Mouse (Mus musculus) monocyte, adult 2 months (primary cell): Measurements from ENCODE around the gene Cnga3.

ENCODE experiments used
- DNase-seq, 2 experiments: peaks; one replicate each; pipeline ENCODE4 v3.0.0; 2022; ENCODE audit warnings: low spot score in 2 of 2, low read depth in 1 of 2

Gene Cnga3

DNA sequence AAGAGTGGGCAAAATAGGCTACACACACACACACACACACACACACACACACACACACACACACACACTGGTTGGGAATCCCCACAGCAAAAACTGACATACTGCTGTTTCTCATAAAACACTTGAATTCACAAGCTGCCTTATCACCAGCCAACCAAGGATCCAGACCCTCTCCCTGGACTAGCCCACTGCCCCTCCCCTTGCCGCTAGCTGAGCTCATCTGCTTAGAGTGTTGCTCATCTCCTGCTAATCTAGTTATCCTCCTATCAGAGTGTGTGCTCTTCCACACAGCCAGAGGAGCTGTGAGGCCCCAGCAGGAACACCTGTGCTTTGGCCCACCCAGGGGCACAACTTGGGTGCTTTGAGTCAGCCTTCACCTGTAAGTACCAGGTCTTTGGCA lies at the start of gene Cnga3:
Gene Cnga3 (plus strand): TSS at position 291 of the 400 bp plus-strand sequence.
- DNase-seq, result no peak

DNA sequence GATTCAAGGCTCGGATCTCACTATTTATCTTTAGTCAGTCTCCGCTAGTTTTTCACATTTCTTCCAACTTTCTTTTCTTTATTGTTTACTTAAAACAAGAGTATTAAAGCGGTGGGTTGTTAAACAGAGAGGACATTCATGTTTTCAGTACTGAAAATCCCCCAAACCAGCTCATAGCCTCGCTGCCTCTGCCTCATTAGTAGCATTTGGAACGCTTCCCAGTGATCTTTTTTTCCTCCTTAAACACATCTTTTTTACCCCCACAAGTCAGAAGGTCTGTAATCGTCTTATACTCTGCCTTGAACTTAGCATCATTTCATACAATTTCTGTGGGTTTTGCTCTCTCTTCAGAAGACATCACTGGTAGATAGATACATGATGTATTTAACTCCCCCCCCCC lies 48.2 kb upstream of the Cnga3 start:
- no peak for DNase-seq

DNA sequence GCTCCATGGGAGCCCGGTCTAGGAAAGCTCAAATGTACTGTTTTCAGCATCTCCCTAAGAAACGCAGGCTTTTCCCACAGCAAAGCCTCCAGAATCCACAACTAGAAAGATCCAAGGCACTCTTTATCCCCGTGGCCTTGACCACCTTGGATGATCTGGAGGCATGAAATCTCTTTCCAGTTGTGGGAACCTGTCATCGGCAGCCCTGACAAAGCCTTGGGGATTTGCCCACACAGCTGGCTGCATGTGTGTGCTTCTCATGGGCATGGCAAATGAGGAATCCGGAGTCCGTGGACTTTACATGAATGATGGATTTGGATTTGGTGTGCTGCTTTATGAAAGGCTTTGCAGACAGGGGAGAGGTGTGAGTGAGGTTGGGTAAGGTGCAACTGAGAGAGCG lies 46.3 kb upstream of the Cnga3 start:
- DNase-seq, result no peak

DNA sequence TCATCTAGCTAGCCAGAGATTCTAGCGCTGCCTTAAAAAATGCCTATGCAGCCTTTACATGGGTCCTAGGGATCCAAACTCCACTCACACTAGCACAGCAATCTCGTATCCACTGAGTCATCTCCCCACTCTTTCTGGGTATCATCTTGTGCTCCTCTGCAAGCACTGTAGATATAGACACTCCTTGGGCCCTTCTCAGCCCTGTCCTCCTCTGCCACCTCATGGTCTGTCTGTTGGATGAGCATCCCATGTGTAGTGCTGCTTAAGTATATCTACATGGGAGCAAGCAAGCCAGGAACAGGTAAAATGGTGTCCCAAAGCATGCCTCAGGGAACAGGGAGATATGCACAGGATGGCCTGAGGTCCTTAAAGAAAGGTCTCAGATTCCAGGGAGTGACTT lies 36.4 kb upstream of the Cnga3 start:
- DNase-seq, result no peak

DNA sequence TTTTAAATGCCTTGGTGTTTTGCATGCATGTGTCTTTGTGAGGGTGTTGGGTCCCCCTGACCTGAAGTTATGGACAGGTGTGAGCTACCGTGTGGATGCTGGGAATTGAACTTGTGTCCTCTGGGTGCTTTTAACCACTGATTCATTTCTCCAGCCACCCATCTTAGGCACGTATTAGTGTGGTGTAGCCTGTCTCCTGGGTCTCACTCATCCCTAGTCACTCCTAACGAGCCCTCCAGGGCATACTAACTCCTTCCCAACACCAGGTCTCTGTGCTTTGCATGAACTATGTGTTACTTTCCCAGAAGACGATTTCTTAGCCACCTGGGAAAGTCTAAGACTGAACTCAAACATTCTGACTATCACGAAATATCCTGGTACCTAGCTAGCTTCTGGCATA lies 34.4 kb upstream of the Cnga3 start:
- no peak for DNase-seq

DNA sequence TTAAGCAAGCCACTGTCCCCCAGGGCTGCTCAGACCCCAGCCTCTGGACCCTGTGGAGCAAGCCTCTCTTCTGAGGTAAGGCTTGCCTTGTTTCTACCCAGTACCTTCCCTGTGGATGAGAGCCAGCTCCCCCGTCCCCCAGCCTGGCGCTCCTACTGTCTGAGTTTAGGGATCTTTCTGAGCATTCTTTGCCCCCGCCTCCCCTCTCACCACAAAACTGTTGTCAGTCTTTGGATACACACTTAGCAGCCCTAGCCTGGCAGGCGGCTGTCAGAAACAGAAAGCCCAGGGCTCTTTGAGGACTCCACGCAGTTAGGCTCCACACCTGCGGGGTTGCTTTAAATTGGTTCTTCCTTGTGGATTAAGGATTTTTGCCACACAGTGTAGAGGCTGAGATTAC lies 27.2 kb upstream of the Cnga3 start:
- DNase-seq, result no peak

DNA sequence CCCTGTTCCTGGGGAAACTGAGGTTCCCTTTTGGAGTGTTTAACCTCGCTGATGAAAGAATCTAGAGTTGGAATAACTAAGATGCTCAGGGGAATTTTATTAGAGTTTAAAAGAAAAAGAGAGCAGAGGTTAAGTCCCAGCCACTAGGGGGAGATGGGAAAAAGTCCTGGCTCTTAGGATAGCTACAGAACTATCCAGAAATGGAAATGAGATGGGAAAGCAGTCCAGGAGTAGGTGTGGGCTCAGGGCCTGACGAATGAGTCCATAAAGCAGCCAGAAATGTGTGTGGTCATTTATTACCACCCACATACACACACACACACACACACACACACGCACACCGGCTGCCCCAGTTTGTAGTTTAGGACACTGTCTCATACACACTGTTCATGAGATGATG lies 19.6 kb upstream of the Cnga3 start:
- DNase-seq, result no peak

DNA sequence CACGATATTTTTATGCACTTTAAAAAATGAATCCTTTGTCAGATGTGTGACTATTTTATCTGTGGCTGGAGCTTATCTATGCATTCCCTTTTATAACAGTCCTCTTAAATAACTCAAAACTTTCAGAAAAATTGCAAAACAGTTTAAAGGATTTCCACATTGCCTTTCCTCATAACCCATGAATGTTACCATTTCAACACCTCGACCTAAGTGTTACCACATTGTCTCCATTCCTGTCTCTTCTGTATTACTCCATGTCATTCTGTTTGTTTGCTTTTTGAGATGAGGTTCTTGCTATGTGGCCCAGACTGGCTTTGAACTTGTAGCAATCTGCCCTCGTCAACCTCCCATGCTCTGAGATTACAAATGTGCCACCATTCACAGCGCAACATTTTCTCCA lies 12.8 kb upstream of the Cnga3 start:
- DNase-seq, result no peak

DNA sequence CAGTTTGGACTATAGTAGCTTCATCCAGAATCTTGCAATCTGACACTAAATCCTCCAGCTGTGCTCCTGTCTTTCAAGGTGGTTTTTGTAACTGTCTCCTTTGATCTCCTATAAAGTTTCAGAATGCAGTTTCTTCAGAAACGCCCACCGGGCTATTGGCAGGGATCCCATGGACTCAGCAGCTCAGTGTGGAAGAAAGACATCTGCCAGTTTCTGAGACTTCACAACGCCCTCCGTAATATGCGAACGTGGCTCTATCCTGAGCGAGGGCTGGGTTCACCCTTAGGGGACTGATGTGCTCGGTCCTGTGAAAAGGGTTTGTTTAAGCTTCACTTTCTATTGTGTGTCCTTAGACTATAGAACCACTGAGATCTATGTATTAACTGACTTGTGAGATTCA lies 6.5 kb upstream of the Cnga3 start:
- no peak for DNase-seq

DNA sequence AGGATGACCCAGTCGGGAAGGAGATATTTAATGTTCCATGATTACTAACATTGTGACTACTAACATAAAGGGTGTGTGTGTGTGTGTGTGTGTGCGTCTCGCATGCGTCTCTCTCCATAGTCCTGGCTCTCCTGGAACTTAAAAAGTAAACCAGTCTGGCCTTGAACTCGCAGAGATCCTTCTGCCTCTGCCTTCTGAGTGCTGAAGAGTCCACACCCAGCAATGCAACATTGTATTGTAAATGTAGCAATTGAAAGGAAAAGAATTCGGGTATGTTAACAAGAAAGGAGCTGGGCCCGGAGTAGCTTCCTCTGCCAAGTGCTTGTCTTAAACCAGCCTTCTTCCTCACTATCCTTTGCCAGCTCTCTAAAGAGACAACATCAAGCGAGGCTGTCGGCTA lies 1.9 kb upstream of the Cnga3 start:
- no peak for DNase-seq

DNA sequence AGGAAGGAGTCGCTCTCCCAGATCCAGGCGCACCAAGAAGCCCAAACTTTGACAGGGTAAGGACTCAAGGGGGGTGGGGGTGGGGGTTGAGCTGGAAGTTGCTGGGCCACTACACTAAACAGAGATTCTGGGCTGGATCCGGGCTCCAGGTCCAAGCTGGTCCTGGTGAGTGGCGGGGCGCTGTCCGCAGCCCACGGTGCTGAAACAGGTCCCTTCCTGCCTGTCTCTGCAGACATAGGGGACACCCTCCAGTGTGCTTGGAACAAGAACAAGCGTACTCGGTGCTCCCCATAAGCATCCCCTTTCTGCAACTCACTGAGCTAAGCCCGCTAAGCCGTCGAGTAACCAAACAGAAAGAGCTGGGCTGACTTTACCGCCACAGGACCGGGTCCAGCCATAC lies 4.2 kb downstream of the Cnga3 start:
- no peak for DNase-seq

DNA sequence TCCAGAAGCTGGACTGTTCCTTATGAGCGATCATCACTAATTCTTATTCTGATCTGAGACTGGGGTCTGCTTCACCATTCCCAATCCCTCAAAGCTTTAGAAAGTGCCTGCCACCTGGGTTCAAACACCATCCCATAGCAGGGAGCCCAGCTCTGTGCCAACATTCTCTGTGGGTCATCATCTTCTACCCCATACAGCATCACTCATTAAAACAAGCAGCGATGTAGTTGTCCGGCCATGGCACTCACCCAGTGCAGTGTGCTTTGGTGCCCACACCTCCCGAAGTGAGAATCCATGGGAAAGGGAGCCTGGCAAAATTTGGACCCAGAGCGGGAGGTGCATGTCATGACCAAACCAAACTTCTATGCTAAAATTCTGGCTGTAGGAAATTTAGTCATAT lies 5.4 kb downstream of the Cnga3 start:
- DNase-seq, result no peak

DNA sequence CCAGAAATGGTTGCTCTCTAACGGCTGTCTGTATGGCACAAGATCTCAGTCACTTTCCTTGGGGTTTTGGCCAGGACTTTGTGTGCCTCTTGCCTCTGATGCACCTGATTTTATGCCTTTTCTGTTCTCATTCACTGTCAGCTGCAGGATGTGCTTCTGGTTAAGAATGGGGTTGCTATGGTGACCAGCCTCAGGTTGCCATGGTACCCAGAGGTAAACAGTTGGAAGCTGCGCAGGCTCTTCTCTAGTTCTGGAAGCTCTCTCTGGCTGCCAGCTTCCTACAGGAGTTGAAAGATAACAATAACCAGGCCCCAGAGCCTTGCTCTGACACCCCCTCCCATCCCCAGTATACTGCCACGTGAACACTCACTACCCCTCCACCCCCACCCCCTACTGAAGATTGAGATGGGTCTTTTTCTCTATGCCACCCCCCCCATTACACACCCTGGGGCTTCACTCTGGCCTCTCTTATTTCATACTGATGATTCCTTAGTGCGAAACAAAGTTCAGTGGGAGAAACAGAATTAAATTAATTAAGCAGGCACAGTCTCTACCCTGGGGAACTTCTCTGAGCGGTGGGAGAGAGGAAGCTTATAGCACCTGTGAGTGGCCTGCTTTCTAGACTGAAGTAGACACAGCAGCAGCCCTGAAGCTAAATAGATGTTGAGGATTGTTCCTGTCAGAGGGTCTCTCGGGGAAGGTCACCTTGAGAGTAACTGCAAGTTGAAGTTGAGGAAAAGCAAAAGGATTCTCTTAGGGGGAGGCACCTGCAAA lies 6.1 kb downstream of the Cnga3 start:
- no peak for DNase-seq

DNA sequence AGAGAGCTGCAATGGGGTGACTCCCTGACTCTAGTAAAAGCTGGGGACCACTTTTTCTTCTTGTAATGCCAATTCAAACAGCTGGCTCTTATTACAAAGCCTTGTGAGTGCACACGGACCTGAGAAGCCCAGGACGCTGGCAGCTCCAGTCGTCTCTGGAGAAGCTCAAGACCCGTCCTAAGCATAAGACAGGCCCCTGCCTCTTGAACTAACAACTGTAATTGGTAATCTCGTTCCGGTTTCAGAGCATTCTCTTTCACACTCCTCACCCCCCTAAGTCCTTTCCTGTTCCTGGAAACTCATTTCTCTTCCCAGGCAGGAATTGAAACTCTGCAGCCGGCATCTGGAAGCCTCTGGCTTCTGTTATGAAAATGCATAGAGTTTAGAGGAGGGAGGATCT lies 7.8 kb downstream of the Cnga3 start:
- no peak for DNase-seq

DNA sequence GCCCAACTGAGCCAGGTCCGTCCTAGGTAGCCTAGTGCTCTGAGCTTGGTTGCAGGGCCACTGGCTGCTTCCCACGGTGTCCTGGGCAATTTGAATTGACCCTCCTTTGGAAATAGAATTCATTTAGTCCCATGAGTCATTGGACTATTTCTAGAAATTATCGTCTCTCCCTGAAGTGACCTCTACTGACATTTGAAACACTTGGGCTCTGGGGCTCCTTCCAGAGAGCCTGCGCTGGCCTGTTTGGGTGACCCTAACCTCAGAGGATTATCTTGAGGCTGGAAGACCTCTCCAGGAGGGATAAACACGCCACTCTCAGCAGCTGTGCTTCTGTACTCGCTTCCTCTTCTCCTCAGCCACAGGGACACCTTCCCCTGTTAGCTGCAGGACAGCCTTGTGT lies 16.2 kb downstream of the Cnga3 start:
- DNase-seq, result no peak

DNA sequence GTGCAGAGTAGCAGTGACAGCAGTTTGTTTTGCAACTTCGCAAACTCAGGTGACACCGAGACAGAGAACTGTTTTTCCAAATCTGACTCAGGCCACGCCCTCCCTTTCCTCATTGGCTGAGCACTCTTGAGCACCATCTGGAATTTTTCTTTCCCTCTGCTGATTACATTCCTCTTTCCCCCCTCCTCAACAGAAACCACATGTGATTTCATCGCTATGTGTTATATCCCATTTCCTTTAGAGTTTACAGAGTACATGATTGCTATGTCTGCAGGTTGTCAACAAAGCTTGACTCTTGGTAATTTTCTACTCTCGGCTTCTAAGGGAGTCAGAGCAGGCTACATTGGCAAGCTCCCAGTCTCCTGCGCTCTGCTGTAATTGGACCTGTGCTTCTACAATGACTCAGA lies 17.1 kb downstream of the Cnga3 start:
- DNase-seq, result no peak

DNA sequence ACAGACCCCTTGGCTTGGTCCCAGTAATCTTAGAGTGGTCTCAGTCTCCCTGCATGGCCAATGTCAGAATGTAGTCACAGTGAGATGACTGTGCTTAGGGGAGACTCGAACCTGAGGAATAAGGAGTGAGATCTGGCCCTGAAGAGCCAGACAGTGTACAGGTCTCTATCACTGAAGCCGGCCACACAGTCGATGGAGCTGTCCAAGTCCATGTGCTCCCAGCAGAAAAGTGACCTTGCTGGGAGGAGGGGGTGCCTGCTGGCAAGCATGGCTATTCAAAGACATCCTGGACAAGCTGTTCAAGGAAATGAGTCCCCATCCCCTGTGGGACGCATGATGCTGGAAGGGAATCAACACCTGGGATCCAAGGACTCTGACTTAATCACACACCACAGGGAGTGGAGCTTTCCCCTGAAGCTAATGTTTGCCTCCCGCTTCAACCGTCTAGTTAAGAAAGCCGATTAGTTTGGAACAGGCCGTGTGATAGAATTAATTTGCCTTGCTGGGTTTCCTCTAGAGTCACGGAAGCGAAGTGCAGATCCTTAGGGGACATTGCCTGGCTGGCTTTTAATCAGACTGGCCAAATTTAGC lies 24.9 kb downstream of the Cnga3 start:
- DNase-seq, result no peak

DNA sequence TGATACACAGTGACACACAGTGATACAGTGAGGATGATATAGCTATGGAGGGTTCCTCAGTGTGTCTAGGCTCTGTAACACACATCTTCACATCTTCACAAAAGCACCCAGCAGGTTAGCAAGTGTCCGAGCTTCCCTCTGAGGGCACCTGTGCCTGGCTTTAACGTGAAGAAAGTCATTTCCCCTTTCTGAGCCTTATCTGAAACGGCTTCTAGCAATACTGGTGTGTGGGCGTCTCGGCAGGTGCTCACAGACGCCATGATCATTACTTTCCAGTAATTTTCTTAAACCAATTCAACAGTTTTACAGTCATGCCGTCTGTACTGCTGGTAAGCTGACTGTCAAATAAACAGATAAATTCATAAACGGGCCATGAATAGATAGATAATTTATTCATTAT lies 28.0 kb downstream of the Cnga3 start:
- DNase-seq, result no peak

DNA sequence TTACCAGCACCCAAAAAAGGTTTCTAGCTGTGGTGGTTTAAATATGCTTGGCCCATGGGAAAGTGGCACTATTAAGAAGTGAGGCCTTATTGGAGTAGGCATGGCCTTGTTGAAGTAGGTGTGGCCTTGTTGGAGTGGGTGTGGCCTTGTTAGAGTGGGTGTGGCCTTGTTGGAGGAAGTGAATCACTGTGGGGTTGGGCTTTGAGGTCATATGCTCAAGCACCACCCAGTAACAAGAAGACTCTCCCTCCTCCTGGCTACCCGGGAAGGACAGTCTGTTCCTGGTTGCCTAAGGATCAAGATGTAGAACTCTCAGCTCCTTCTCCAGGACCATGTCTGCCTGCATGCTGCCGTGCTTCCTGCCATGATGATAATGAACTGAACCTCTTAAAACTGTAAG lies 32.2 kb downstream of the Cnga3 start:
- no peak for DNase-seq

DNA sequence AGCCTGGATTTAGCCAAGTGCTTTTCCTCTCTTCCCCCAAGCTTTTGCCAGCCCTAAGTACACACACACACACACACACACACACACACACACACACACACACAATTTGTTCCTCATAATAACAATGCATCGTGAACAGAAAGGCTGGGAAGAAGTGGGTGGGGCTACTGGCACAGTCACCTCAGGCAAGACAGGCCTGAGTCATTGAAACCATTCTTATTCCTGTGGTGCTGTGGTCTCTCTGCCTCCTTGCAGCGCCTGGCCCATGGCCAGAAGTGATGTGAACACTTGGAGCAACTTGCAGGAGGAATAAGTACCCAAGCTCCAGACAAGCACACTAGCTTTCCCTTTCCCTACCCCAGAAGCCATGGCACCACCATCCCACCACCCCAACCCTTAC lies 34.2 kb downstream of the Cnga3 start:
- no peak for DNase-seq

DNA sequence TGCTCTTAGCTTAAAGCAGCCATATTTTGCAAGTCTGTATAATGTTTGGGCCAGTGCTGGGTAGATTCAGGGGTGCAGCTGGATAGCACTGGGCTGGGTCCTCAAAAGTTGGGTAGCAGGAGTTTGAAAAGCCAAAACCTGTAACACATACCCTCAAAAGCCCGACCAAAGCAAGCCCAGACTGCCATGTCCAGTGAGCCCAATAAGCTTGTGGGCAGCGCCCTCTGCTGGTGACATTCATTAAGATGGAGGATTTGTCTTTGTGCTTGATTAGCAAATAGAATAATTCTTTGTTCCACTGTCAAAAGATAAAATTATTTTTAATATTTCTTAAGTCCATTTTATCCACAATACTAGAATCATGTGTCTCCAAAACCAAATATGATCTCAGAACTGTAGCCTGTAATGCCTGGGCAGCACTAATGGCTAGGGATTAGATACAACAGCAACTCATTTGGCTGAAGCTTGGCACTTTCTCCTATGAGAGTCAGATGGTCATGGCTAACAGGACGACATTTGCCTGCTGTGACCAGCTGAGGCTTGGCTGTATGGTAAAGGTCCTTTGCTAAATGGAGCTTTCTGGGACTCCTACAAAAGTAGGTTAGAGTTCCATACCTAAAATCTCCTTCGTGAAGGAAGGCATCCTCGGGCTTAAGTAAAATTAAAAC lies 36.5 kb downstream of the Cnga3 start:
- peak in 1 of 2 experiments; percentile 53 for DNase-seq

DNA sequence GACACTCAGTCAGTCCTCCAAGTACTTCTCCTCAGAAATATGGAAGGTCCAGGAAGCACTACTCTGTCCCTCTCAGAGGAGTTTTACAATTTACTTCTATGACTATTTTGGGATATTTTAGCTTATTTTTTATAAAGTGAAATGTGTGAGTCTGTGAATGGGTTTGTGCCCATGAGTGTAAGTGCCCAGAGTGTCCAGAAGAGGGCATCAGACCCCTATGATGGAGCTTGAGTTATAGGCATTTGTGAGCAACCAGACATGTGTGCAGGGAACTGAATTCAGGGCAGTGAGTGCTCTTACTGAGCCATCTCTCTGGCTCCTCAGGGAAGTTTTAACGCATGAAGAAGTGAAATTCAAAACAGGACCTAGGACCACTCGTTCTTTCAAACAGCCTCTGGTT lies 44.2 kb downstream of the Cnga3 start:
- no peak for DNase-seq

DNA sequence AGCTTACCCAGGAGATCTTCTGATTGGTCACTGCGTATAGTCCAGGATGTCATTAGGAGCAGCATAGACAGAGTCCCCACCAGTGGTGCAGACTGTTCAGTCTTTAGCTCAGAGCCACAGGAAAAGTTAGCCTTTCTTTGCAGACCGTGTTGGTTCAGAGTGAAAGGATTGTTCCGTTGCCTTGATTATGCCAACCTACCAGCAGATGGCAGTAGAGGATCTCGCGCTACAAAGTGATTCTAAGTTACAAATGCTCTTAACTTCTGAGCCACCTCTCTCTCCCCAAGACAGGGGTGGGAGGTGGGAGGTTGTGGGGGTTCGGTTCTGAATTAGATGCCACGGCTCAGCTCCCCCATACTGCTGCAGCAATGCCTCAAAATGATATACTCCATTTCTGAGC lies 58.2 kb downstream of the Cnga3 start:
- peak; percentile 12 to 42 for DNase-seq
